Mouse (Mus musculus) left cerebral cortex, postnatal 14 days (tissue): ENCODE measurements at regions not wholly inside any gene's neighbourhood (a gene's known extent, or its start where the extent isn't known, plus 50 kb on each side); places are given as distances from the start of the nearest gene placed in this dataset.

Experiments
- DNase-seq, 2 experiments: peaks; one replicate each; pipeline ENCODE4 v3.0.0; 2021 to 2022; ENCODE audit warnings: low spot score in 2 of 2, mixed read lengths in 1 of 2
- intact Hi-C: fragments of 180-260 bp; cut with DNase I; formaldehyde crosslinking; loops from one replicate; pipeline ENCODE4 v1.15.1; 2025

- DNase-seq: peak; percentile 66 to 84
- intact Hi-C loops: loop anchor here (2.0 to 5.0 kb wide), 5 partner anchors 91 to 544 kb away; partner anchors contain the start of gene Maml3
These were observed 71.8 kb upstream of the Foxo1 start for GRCm38 (mm10) chr3:52196047-52196935.

GRCm38 (mm10) chr3:52196936-52197246, 71.2 kb upstream of the Foxo1 start:
- intact Hi-C loops: loop anchor here (2.0 to 5.0 kb wide), 5 partner anchors 92 to 545 kb away; partner anchors contain the start of gene Maml3
- no peak for DNase-seq

DNA sequence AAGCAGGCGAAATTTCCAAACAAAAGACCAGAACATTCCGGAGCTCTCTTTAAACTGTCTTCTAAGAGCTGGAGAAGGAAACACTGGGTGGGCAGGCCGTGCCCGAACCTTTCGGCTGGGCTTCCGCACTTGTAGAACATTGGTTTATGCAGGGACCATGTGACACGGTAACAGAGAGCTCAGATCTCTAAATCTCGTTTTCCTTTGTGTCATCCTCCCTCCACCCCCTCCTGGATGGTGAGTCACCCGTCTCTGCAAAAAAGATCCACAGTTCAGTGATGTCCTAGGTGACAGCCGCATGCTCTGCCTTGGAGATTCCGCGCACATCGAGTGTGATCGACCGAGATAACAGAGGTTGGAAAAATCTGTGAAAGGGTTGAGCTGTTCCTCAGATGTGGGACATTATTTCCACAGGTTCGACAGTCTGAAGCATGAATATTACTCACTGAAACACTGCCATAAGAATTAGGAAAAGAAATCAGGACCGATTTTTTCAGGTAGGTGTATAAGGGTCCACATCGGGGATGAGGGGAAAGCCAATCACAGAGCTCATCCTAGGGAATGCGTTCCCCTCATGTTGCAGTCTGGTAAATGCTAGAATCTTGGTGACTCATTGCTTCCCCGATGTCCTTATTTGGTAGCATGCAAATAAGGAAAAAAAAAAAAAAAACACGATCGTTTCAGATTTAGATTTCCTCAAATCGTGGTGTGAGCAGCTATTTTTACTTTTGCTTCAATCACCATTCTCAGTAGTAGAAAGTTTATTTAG, 70.0 kb upstream of the Foxo1 start:
- intact Hi-C loops: loop anchor here (2.0 to 5.0 kb wide), 5 partner anchors 93 to 546 kb away; partner anchors contain the start of gene Maml3
- DNase-seq: peak; percentile 68 to 89

DNA sequence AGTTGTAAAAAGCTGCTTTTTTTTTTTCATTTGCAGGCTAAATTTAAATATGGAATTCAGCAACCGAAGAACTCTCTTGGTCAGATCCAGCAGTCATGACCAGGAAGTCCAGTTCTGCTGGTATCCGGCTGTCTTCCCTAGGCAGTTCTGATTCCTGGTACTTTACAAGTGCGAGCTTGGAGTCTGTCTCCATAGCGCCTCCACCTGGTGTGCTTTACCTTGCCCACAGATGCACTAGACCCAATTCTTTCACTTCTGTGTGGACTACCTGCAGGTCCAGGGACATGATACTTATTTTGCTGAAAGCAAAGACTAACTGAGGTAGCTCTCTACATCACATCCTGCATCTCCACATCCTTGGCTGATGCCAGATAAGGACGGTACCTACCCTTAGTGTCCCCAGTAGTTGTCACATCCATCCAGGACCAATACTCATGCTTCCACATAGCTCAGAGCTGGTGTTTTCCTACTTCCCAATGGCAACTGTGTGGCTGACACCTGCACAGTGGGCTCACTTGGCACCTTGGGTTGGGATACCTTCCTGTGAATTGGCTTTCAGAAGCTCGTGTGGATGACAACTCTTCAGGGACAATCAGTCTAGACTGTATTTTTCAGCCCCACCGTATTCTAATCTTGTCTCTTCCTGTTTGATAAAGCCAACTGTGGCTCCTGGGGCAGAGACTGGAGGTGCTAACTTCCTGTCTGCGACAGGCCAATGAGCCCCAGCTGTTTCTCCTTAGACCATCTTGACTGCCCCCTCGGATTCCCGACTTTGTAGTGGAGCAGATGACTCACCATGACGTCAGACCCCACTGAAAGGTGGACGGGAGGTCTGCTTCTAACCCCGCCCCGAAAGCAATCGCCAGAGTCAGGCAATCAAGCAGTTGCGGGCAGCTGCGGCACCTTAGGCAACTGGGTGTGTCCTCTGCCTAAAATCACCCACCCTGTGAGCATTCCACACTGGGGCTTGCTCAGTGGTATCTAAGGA, 69.1 kb upstream of the Foxo1 start:
- no peak for DNase-seq
- intact Hi-C loops: loop anchor here (5.0 kb wide), 3 partner anchors 152 to 547 kb away; no protein-coding TSS in a partner anchor

- intact Hi-C loops: no loop called here
- DNase-seq: no peak
These were observed 68.0 kb upstream of the Foxo1 start for GRCm38 (mm10) chr3:52200106-52200505.

- intact Hi-C loops: no loop called here
- no peak for DNase-seq
These were observed 57.4 kb upstream of the Foxo1 start for GRCm38 (mm10) chr3:52210556-52211302.

- DNase-seq: no peak
These were observed 56.8 kb upstream of the Foxo1 start for GRCm38 (mm10) chr3:52211303-52211695.

GRCm38 (mm10) chr3:52214114-52214513, 54.0 kb upstream of the Foxo1 start:
- intact Hi-C loops: no loop called here
- DNase-seq: no peak

More at GRCm38 (mm10) chr3:52211303-52211695, 56.8 kb upstream of the Foxo1 start:
- intact Hi-C loops: no loop called here

DNA sequence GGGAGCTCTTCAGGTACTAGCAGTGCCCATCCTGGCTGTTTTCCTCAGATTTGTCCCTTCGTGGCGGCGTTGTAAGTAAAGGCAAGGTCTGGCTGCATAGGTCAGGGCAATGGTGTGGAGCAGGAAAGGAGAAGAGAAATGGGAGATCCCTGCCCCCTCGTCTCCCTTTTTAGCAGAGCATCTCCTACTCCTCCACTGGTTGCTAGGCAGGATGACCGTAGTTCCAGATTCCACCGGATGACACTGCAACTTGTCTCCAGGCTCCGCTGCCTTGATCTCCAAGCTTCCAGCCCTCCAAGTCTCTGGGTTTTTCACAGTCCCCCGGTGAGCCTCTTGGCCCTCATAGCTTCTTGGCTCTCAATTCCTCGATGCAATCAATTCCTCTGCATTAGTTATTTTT, 53.1 kb upstream of the Foxo1 start:
- intact Hi-C loops: no loop called here
- DNase-seq: peak in 1 of 2 experiments; percentile 43
